Mouse (Mus musculus) left cerebral cortex, postnatal 10 days (tissue): ENCODE results near the gene Cpne5. TPM values are rescaled to one million over a fixed set of nuclear protein-coding genes. Genes with fewer than 3 reads are reported as not detected.
A peak's percentile ranks its signal among the peaks of the same experiment; 100 is the strongest.

Experiments used
- DNase-seq, 2 experiments: peaks; one replicate each; pipeline ENCODE4 v3.0.0; 2021 to 2022; ENCODE audit warnings: low spot score in 2 of 2, mixed read lengths in 1 of 2; ENCODE audit errors: extremely low spot score in 1 of 2
- intact Hi-C: fragments of 180-260 bp; cut with DNase I; formaldehyde crosslinking; loops from one replicate; pipeline ENCODE4 v1.15.1; 2025
- total RNA-seq, 2 experiments: library from RNA; stranded (reverse); gene quantifications; 2 replicates each; pipeline ENCODE4 v1.2.3; 2021

Gene Cpne5
- total RNA-seq, 2 experiments from 2014 or later, result 88.1 to 89.7 TPM

DNA sequence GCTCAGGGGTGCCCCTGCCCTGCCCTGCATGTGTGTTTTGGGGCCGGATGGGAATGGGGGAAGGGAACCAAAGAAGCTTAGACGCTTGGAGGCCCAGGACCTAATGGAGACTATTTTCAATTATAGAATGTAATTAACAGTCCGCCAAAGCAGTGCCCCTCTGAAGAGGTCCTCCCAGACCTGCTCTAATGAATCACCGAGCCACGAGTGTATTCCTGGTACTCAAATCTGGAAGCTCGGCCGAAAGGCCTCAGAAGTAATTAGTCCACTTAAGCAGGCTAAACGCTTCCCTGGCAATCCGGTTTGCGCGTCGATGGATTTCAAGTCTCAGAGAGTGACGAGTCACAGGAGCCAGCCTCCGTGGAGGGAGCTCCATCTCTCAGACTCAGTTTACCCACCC, 17.3 kb downstream of the Cpne5 start:
- intact Hi-C loops, result no loop called here
- DNase-seq, result no peak

DNA sequence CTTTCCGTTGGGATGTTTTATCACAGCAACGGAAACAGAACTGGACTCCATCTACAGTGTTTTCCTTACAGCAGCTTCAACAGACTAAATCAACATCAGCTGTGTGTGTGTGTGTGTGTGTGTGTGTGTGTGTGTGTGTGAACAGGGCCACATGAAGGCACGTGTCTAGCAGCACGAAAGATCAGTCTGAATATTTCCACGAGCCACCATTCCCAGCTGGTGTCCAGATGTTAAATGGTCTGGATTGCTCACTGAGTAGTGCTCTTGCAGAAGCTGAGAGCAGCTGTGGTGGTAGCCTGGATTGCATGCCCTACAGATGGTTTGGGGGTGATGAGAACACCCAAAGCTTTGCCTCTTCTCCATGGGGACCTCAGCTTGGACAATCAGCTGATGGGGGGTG, 19.9 kb downstream of the Cpne5 start:
- intact Hi-C loops, result no loop called here
- DNase-seq, result no peak

- no peak for DNase-seq
- intact Hi-C loops, result no loop called here
These were observed 21.9 kb downstream of the Cpne5 start for GRCm38 (mm10) chr17:29216078-29216477.

- DNase-seq, result no peak
- intact Hi-C loops, result no loop called here
These were observed 23.3 kb downstream of the Cpne5 start for GRCm38 (mm10) chr17:29214655-29215054.

GRCm38 (mm10) chr17:29214193-29214456, 23.8 kb downstream of the Cpne5 start:
- intact Hi-C loops, result no loop called here
- no peak for DNase-seq

DNA sequence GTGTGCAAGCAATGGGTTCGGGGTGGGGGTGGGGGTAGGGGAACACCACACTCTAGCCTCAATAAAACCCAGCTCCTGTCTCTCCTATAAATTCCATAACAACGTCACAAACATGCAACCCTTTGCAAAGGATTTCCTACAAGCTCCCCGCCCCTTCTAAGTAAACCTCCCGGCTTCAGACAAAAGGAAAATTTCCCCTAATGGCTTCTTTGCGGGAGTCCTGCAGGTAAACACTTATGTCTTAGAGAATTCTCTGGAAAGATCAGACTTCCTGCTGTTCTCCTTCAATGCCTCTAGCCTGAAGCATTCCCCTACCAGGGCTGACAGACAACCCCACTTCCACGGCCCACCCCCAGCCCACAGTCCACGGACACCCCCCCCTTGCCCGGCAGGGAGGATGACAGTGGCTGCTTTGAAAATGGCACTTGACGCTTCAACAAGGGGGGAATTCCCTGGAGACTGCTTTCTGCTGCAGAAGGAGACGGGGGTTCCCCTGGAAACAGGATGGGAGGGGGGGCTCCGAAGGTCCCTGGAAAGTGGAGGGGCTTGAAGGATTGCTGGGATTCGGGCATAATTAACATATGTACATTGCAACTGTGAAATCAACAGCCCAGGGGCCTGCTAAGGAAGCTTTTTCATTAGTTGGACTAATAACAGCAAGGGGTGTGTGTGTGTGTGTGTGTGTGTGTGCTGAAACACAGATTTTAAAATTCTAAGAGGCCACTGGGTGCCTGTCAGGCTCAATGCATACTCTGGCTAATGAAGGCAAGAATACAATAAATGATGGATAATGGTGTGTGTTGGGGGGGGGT, 24.4 kb downstream of the Cpne5 start:
- intact Hi-C loops, result no loop called here
- DNase-seq, result no peak

GRCm38 (mm10) chr17:29211836-29212235, 26.1 kb downstream of the Cpne5 start:
- no peak for DNase-seq
- intact Hi-C loops, result no loop called here

DNA sequence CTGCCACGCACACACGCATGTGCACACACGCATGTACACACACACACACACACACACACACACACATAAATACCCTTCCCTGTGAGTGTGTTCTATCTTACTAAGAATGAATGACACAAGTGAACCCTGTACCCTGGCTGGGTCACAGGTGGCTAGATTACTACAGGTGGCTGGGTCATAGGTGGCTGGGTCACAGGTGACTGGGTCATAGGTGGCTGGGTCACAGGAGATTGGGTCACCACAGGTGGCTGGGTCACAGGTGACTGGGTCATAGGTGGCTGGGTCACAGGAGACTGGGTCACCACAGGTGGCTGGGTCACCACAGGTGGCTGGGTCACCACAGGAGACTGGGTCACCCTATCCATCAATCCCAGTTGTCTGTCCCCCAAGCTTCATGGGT, 27.9 kb downstream of the Cpne5 start:
- no peak for DNase-seq
- intact Hi-C loops, result no loop called here

- intact Hi-C loops, result no loop called here
- no peak for DNase-seq
These were observed 31.9 kb downstream of the Cpne5 start for GRCm38 (mm10) chr17:29206052-29206451.

GRCm38 (mm10) chr17:29202604-29203003, 35.4 kb downstream of the Cpne5 start:
- DNase-seq, result no peak
- intact Hi-C loops, result no loop called here

DNA sequence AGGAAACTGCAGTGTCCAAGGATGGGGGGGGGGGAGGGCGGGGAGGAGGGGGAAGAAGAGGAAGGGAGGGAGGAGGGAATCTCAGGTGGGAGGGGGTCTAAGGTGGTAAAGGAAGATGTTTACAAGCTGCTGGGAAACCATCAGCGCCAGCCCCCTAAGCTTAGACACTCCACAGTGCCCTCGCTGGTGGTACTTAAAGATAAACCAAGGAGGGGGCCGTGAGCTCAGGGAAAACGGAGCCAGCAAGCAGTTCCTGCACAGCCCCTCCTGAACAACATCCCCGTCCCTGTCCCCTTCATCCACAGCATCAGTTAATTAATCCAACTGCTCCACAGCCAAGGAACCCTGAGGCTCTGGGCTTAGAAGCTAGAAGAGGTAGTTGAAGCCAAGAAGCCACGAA, 38.1 kb downstream of the Cpne5 start:
- intact Hi-C loops, result no loop called here
- no peak for DNase-seq

- intact Hi-C loops, result no loop called here
- DNase-seq, result peak; percentile 45 to 77
These were observed 38.7 kb downstream of the Cpne5 start for GRCm38 (mm10) chr17:29199151-29199800.

- DNase-seq, result no peak
These were observed 42.4 kb downstream of the Cpne5 start for GRCm38 (mm10) chr17:29195579-29195978.

DNA sequence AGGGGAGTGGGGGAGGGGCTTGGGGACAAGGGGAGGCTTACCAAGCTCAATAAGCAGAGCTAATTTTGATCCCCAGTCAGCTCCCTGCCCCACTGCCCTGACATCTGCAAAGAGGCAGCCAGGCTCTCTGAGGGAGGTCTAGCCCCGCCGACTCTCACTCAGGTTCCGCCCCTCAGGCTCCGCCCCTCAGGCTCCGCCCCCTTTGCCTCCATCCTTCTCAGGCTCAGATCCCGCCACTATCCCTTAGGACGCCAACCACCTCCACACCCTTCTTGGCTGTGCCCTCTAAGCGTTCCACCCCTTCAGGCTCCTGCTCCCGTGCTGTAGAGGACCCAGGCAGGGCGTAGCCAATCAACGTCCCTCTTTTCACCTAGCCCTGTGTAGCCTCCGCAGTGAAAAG, 49.0 kb downstream of the Cpne5 start:
- no peak for DNase-seq
- intact Hi-C loops, result no loop called here

More at GRCm38 (mm10) chr17:29195579-29195978, 42.4 kb downstream of the Cpne5 start:
- intact Hi-C loops, result no loop called here

GRCm38 (mm10) chr17:29186989-29187859, 50.7 kb downstream of the Cpne5 start:
- intact Hi-C loops, result no loop called here
- no peak for DNase-seq

- DNase-seq, result no peak
- intact Hi-C loops, result no loop called here
These were observed 52.5 kb downstream of the Cpne5 start for GRCm38 (mm10) chr17:29185376-29186046.

GRCm38 (mm10) chr17:29183162-29183561, 54.8 kb downstream of the Cpne5 start:
- intact Hi-C loops, result no loop called here
- DNase-seq, result no peak

GRCm38 (mm10) chr17:29181751-29182150, 56.2 kb downstream of the Cpne5 start:
- intact Hi-C loops, result no loop called here
- no peak for DNase-seq

- no peak for DNase-seq
These were observed 57.4 kb downstream of the Cpne5 start for GRCm38 (mm10) chr17:29180406-29181127.

More at GRCm38 (mm10) chr17:29180406-29181127, 57.4 kb downstream of the Cpne5 start:
- intact Hi-C loops, result no loop called here
